Mouse (Mus musculus): ENCODE results near the gene Ubash3b.

Gene Ubash3b

DNA sequence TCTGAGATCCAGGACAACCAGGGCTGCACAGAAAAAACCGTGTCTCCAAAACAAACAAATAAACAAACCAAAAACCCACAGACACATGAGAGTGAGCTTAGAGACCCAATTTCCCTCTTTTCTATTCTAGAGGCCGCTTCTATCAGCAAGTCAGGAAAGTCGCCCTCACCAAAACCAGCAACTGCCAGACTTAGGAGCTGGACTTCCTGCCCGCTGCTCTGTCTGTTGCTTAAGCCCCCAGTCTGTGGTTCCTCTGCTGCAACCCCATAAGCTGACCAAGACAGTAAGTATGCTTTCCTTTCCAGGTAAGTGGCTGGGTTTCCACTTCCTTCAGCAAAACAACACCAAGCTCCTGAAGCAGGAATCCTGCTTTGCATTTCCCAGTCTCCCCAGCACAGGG, 26.6 kb downstream of the Ubash3b start:
- no peak for DNase-seq

DNA sequence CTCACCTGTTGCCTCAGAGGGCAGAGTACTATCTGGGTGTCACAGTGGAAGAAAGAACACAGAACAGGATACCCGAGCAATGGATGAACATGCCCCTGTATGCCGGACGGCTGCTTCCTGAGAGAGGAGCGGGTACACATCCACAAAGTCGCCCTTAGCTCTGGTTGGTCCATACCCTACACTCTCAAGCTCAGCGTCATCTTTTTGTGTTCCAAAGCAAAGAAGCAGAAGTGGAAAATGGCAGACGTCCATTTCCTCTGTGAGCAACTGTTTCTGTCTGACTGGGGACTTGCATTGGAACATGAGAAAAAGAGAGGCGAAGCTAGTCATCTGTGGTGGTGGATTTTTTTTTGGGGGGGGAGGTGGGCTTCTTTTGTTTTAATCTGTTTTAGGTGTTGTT, 30.9 kb downstream of the Ubash3b start:
- DNase-seq = no peak

DNA sequence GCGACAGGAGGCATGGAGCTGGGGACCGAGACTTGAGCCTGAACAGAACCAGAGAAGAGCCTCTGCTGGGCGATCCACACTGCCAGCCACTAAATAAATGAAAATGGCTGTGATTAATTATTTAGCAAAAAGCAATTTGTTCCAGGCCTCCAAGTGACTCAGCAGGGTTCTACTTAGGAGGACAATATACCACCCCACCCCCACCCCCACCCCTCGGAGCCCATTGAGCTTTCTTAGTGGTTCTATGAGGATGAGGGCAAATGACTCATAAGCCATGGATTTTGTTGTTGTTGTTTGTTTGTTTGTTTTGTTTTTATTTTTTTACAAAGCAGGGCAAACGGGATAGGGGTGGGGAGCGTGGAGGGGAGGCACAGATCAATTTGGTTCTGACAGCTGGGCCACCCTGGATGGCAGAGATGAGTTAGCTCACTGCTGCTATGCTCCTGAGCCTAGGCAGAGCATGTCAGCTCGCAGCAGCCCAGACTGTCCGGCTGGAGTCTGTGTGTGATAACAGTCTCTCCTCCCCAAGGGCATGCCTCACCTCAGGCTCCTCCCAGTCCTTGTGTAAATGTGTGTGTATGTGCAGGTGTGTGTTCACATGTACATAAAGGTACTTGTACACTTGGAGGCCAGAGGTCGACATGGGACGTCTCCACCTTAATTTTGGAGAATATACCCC, 31.6 kb downstream of the Ubash3b start:
- no peak for DNase-seq

DNA sequence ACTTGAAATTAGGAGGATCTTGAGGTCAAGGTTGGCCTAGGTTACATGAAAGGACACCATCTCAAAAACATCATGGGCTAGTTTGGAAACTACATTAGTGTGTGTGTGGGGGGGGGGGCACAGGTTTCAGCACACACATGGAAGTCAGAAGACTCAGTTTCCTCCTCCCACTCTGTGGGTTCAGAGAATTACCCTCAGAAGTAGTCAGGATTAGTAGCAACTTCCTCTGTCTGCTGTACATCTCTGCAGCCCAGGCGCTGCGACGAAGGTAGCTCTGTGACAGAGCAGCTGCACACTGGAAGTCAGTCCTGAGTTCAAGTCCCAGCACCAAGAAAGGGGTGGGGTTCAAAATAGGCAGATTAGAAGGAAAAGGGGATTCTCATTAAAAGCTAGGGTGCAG, 32.2 kb downstream of the Ubash3b start:
- DNase-seq = no peak

DNA sequence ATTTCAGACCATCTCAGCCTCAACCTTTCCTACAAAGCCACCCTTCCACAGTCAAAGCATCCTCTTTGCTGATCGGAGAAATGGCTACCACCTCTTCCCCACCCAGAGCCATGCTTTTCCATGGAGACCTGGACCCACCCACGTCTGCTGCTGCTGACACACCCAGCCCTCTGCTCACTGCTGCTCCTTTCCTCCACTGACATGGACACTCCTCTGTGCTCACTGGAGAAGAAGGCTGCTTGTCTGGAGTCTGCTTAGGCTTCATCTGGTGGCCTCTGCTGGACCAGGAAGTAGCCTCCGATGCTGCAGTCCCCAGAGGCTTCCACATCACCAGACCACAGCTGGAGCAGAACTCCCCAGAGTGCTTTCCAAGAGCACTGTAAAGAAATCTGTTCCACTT, 34.8 kb downstream of the Ubash3b start:
- no peak for DNase-seq

DNA sequence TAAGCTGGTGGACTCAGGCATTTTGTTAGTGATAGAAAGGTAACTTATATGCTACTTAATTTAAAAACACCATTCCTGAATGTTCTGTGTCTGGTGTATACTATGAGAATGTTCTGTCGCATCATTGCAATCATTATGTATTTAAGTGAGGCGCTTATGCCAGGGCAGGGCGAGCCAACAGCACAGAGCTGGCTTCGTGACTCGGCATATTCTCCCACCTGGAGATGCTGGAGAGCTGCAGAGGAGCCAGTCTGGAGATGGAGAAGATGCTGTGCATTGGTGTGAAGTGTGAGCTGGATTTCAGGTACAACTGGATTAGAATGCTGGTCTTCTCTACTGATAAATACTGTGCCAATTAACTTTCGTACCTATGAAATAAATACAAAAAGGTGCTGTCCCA, 37.2 kb downstream of the Ubash3b start:
- no peak for DNase-seq

DNA sequence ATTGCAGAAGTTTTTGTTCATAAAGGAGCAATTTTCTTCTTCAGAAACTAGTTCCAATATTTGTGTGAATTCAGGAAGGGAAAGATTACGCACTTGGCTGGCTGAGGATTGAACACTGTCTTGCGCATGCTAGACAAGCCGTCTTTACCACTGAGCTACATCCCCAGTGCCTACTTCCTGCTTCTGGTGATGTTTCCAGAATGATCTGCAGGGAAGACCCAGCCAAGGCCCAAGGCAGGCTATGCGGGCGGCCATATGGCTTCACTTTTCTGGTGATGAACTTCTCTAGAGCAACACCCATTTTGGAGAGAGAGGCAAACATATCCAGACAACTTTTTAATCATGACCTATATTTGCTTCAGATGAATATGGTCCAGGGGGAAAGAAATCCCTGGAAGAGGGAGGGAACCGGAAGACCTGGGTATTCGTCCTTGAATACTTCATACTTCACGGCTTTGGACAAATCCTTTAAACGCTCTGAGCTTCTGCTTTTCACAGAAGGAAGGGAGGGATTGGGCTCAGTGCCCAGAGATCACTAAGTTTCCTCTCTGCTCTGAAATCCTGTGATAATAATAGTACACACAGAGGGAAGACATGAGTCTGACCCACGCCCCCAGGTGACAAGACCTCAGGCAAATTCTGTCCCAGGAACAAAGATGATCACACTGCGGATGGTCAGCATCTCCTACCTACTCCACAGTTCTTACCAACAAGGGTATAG, 38.9 kb downstream of the Ubash3b start:
- DNase-seq = peak; percentile 73

DNA sequence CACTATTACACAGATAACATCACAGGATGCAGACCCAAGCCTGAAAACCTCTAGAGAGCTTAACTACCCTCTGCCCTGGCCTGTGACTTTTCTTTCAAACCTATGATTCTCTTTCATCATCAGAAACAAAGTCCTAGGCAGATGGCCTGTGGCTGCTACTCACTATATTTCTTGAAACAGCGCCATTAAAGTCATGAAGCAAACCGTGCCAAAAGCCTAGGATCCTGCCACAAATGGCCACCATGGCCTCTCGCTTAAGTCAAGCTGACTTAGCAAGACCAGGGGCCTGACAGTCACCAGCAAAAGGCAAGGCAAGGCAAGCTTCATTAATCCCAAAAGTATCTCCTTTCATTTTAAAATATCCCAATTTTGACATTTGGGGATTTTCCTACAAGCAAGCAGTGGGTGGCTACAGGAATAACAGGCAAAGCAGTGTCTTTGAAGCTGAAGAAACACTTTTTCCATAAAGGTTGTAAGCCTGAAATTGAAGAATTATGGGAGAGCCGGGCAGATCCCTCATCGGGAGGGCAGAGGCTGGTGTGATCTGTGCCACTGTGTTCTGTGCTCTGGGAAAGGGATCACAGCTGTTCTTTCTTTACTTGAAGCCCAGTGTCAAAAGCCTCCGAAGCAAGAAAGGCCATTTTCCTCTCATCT, 39.7 kb downstream of the Ubash3b start:
- DNase-seq = no peak

DNA sequence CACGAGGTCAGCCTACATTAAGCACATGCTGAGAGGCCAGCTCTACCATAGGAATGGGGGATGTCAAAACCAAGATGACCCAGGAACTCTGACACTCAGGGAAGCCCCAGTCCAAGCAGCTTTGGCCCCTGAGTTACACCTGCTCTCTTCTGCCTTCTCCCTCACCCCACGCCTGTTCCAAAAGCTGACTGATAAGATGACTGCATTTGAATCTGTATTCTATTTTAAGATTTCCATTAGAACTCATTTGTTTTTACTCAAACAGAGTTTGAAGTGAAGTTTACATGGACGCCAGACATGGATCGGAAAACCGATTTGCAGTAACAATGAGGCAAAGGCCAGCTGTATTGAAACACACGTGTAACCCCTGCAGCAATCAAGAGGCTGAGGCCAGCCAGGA, 41.5 kb downstream of the Ubash3b start:
- no peak for DNase-seq

DNA sequence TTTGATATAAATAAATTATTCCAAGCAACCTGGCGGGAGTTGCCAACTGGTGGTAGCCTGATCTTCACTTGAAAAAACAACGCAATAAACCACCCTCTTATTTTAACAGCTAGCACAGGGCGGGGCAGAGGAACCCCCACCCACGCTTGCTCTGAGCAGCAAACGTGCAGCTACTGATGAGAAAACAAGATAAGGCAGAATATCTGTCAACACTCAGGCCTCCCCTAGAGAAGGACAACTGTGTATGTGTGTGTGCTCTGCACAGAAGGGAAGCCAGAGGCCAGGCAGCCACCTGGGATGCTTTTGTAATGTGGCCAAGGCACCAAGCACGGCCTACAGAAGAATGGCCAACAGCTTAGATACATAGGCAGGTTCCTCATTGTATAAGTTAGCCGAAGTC, 43.4 kb downstream of the Ubash3b start:
- no peak for DNase-seq

DNA sequence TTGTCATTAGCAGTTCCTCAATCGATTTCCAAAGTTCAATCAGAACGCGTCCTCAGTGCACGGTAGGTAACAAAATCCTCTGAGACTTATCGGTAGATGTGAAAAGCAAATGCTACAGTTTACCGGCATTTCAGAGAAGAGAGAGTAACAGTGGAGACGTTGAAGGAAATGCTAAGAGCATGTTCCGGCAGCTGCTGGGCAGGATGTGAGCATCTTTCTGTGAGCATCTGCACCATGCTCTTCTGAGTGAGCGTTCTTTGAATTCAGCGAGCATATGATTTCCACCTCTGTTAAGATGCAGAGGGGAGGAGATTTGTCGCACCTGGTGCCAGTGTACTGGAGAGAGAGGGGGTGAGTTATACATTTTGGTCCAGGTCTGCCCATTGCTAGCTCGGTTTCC, 45.4 kb downstream of the Ubash3b start:
- DNase-seq = no peak

DNA sequence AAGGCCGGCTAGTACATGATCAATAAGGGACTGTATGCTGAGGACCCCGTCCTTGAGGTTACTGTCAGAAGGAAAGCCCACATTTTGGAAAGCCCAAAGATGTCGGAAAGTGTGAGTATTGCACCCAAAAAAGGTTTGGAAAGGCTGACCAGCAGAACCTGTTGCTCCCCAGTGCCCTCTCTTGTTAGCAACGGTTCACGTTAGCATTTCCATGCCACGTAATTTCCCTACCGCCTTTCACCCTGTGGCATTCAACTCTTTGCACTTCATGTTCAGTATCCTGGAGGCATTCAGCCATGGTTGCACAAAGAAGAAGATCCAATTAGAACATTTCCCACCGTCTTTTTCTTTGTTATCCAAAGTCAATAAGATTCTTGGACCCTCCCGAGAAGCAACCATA, 47.1 kb downstream of the Ubash3b start:
- DNase-seq = no peak

DNA sequence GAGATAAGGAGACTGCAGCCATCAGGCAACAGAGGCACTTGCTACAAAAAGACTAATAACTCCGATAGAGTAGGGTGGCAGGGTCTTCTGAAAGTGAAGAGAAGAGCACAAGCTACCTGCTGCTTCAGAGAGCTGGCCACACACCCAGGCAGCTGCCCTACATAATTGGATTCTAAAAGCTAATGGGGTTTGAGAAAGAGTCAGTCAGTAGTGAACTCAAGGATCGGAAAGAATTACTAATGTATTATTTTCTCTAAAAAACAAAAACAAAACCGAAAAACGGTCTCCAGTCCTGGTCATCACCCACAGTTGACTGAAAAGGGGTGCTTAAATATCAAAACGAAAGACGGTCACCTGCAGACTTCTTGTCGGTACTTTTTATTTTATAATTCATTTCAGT, 51.7 kb downstream of the Ubash3b start:
- DNase-seq = no peak

DNA sequence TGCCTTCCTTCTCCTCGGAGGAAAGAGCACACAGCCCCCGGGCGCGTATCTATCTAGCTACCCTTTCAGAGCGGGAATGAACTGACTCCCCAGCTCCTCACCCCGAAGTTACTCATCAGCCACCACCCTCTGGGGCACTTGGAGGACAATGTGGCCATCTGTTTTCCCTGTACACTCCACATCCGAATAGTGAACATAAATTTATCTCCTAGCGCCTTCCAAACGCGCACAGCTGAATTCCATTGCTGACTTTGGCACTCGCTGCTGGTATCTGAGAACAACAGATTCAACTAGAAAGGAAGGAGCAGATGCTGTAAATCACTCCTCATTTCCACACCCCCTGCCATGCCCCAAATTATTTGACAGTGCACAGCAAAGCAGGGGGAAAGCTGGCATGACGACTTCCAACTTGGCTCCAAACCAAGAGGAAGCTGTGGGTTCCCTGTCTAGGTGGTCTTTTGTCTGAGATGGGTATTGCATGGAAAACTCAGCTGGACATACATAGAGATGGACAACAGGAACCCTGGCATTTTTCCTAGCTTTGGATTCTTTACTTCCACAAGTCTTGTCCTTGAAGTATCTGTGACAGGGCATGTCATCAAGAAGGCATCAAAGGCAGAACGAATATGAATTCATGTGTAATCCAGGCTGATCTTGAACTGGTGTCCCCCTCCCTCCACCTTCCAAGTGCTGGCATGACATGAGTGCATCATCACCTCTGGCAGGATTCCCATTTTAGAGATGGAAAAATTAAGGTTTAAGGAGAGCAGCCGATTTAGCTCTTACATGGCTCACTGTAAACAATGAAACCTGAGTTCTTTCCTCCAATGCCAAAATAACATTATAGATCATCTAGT, 52.9 kb downstream of the Ubash3b start:
- DNase-seq = peak; percentile 82

DNA sequence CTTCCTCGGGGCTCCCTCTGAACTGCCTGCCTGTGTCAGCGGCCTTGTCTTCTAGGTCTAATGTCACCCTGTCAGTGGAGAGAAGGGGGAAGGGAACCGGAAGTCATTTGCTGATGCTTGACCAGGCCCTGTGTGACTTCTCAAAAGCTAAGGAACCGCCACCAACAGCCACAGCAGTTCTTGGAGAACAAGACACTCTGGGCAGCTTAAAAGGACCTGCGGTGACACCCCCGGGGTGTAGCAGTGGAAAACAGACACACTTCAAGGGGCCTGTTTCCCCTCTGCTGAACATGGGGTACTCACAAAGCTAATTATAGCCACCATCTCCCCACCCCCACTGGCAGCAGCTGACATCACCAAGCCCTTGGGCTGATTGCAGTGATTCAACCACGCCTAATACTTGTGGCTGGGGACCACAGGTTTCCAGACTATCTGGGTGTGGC, 56.3 kb downstream of the Ubash3b start:
- DNase-seq = no peak

DNA sequence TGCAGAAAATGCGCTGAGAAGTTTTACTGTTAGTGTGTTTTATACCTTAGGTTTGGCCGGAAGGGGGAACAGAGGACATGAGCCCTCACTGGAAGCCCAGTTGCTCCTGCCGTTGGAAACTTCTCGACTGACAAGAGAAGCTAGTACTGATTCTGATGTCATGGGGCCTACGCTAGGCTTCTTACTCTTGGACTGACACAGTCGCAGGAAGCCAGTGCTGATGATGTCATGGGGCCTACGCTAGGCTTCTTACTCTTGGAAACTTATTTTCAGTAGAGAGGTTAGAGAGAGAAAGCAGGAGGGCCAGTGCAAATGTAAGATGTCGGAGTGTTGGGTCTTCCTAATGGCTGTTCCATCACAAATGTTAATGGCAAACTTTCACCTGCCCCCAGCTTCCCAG, 57.8 kb downstream of the Ubash3b start:
- DNase-seq = no peak

DNA sequence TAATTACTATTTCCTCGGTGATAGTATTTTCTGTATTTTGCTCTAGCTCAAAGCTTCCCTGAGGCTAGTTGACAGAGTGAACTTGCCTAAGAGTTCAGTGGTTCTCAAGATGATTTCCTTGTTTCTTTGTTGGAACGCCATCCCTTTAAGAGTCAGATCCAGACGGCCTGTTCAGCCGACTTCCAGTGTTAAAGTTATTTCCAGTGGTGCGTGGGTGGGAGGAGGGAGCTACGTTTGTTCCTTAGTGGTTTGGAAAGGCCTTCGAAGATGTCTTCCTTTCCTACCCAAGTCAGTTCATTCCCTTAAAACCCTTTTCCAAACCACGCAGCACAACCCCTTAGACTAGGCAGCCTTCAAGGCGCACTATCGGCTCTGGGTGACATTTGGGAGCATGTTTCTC, 58.9 kb downstream of the Ubash3b start:
- no peak for DNase-seq

DNA sequence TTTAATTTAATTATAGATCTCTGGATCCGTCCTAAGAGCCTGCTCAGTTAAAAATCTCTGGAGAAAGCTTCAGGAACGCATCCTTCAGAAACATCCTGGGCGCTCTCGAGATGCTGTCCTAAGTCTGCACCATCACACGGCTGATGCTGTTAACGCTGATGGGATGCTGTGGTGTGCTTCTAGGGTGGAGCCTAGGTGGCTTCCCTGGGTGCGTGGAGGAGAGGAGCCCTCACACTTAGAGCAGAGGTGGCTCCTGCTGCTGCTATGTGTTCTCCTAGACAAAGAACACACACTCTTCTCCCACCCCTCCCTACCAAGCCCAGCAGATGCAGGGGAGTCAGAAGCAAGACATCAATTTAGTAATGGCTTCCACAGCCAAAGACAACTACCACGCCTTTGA, 61.6 kb downstream of the Ubash3b start:
- DNase-seq = no peak

DNA sequence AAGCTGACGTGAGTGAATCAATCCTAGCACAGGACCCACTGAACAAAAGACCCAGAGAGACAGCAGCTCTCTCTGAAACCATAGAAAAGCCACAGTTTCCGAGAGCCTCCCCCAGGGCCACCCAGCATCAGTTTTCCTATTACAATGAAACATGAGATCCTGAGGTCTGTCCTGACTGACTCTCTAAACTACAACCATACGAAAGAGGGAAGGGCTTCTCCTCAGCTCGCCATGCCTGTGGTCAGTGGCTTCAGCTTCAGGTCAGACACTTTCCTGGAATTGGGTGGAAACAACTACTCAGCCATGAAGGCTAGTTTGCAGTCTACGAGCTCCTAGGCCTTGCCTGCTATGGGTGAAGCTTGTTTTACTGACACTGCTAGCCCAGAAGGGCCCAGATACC, 62.4 kb downstream of the Ubash3b start:
- no peak for DNase-seq

DNA sequence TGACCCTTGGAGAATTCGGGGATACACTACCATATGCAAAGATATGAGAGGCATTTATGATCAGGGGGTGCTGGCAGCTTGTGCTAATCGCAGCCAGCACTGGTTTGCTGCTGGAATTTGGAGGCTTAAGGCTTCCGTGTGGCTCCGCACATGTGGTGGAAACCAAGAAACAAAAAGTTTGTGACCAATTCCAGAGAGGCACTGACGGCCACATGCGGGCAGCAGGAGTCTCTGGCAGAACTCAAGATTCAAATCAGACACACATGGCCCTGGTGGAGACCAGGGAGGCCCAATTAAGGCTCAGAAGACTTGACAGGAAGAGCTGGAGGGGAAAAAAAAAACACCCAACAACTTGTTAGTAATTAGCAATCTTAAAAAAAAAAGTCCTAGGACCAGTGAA, 63.4 kb downstream of the Ubash3b start:
- no peak for DNase-seq

DNA sequence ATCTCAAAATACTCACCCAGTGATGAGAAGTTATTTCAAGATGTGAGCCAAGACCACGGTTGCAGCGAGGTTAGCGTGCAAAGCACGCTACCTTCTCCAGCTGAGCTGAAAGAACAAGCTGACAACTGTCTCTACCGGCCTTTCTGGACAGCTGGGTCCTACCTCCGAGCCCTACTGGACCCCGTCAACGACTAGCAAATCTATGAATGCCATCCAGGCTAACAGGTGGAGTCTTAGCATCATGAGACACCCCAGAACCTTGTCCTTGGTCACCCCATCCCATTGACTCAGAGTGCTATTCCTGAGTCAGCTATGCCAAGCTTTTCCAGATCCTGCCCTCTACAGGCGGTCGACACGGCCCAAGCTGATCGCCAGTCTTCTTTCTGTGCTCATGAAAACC, 69.5 kb downstream of the Ubash3b start:
- no peak for DNase-seq

DNA sequence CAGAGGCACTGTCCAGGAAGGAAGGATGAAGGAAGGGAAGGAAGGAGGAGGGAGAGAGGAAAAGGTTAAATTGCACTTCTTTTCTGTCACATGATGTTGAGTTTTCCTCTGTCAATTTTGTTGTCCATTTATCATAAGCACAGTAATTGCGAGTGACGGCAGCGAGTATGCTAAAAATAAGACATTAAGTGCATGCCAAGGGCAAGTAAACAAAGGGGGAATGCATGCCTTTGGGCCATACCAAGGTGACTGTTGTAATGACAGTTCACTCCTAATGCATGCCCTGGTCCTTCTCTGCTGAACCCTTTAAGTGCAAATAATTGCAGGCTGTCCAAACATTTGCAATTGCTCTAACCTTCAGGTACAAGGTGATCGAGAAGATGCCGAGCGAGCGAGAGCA, 70.3 kb downstream of the Ubash3b start:
- DNase-seq = no peak

DNA sequence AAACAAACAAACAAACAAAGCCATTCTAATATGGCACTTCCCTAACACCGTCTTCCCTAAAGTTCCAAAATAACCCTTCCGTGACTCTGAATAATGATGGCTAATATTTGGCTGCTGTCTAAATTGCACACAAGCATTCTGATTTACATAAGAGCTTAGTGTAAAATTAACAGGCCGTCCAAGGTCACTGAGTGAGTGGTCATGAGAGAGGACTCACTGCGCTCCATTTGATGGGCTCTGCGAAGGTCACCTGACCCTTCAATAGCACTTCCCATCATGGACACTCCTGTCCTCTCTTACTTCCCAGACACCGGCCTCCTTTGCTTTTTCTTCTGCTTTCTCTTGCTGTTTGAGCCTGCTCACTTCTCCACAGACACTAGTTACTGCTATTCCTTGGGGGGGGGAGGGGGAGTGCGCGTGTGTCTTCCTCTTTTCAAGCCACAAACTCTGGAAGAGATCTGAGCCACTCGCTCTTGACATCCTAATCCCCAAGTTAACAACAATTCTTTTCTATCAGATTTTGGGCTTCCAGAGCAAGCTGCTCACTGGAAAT, 73.6 kb downstream of the Ubash3b start:
- no peak for DNase-seq

Data from cerebellum, adult 11-12 months (tissue).